Mouse (Mus musculus): ENCODE results near the gene Nhsl2. TPM values are rescaled to one million over a fixed set of nuclear protein-coding genes. Genes with fewer than 3 reads are reported as not detected.

Gene Nhsl2
- polyA plus RNA-seq, 1 experiment from 2014 or later: 6.7 TPM

DNA sequence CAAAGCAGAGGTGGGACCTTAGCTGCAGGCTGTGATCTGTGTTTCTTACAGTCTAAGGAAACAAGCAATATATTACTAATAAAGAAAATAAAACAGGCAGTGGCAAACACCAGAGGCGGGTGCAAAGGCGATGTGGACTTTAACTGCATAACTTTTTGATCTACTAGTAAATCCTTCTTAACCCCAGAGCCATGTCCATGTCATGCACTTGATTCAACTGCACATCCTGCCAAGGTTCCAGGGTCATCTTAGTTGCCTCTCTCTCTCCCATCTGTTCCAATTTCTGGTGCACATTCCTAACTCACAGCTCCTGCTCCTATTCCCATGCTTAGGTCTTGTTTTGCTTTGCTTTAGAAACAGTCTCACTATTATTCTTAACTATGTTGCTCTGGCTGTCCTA, 104.1 kb downstream of the Nhsl2 start:
- WGBS: 83% methylated on average over 2 of the region's 2 CpGs
- H3K27me3 ChIP-seq: peaks cover 16% of the 10 kb centered on the region

DNA sequence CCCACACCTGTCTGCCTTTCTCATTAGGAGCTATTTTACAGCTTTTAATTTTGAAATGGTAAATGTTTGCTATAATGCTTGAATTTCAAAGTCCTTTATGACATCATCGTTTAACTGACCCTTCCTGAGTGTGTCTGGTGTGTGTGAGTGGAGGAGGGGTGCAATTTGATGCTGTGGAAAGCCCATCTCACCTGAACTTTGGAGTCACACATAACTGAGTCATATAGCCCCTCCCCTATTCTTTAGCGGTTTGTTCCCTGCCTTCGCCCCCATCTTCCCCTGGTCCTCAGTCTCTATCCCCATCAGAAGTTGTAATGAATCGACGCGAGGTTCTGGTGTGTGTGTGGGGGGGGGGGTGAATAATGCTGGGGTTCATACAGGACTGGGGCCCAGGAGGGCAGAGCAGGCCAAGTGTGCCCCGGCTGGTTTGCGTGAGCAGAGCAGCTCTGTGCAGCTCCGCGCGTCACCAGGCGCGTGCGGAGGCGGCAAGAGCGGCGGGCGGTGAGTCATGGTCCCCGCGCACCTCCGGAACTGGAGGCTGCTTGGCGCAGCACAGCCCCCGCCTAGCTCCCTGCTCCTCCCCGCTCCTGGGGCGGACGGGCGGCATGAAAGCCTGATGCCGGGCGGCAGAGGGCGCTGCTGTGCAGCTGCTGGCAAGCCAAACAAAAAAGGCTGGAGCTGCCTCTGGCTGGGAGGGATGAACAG, 104.8 kb downstream of the Nhsl2 start:
- ATAC-seq (replicated peaks; ENCODE audit: insufficient number of reproducible peaks, insufficient read depth, low FRiP score, low read depth): peak; percentile 94
- peak overlapping the region; percentile 50 for H3K9ac ChIP-seq
- H3K27ac ChIP-seq: peak overlapping the region; percentile 42; the same call in 1 of the 2 replicates
- WGBS: 11% methylated on average over 30 of the region's 30 CpGs
- H3K4me3 ChIP-seq: peak overlapping the region; percentile 42
- peaks cover 14% of the 10 kb centered on the region for H3K4me1 ChIP-seq (replicated peaks)
- H3K36me3 ChIP-seq: no peaks in the 10 kb centered on the region
- peaks cover 16% of the 10 kb centered on the region for H3K27me3 ChIP-seq
- no peaks in the 10 kb centered on the region for H3K9me3 ChIP-seq (replicated peaks)
- H3K4me2 ChIP-seq: peak overlapping the region; percentile 71

More for the DNA sequence above, 104.1 kb downstream of the Nhsl2 start:
- Histone ChIP-seq H3K4me1 (replicated peaks) (peaks cover 14% of the 10 kb centered on the region), H3K36me3 (no peaks in the 10 kb centered on the region), H3K9ac (no peak overlapping the region), H3K9me3 (replicated peaks) (no peaks in the 10 kb centered on the region), H3K4me2 (no peak overlapping the region), H3K4me3 (no peak overlapping the region), H3K27ac (no peak overlapping the region)
- ATAC-seq (replicated peaks; ENCODE audit: insufficient number of reproducible peaks, insufficient read depth, low FRiP score, low read depth): no peak

DNA sequence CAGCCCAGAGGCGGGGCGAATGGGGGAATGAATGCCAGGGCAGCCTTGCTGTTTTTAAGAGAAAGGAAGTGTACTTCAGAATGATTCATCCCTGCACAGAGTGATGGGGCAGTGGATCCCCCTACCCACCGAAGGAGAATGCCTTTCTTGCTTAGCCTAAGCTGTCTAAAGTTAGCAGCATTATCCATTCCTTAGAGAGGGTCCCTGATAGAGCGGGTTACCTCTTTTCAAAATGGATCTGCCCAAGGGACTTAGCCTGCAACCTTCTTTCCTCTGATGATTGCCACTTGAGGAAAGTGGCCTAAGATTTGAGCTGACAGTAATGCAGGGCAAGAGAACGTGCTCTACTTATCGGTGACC, 105.3 kb downstream of the Nhsl2 start:
- peak overlapping the region; percentile 42 for H3K27ac ChIP-seq
- WGBS: 40% methylated on average over 6 of the region's 6 CpGs

DNA sequence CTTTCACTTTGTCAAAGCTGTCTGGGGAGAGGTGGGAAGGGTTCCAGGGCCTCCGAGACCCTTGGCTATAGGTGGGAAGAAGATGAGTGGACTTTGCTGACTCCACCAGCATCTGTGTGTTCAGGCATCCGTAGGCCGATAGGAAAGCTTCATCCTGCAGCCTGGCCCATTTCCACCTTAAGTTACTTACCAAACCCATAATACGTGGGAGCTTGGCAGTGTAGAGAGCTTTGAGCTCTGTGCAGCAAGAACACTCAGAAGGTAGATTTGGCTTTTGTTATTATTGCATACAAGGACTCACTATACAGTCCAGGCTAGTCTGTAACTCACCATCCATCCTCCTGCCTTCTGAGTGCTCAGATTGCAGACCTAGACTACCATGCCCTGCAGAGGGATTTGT, 112.7 kb downstream of the Nhsl2 start:
- no peak for ATAC-seq (replicated peaks; ENCODE audit: insufficient number of reproducible peaks, insufficient read depth, low FRiP score, low read depth)
- Histone ChIP-seq H3K4me2 (no peak overlapping the region), H3K27me3 (no peaks in the 10 kb centered on the region; the same call in none of the 2 replicates), H3K36me3 (no peaks in the 10 kb centered on the region), H3K9ac (no peak overlapping the region), H3K4me3 (no peak overlapping the region), H3K27ac (no peak overlapping the region), H3K4me1 (replicated peaks) (peaks cover 8% of the 10 kb centered on the region; the same call in 1 of the 2 replicates), H3K9me3 (replicated peaks) (no peaks in the 10 kb centered on the region)
- WGBS: 80% methylated on average over 4 of the region's 4 CpGs

More for the DNA sequence above, 105.3 kb downstream of the Nhsl2 start:
- Histone ChIP-seq H3K27me3 (peaks cover 16% of the 10 kb centered on the region), H3K4me1 (replicated peaks) (peaks cover 14% of the 10 kb centered on the region), H3K9ac (no peak overlapping the region), H3K36me3 (no peaks in the 10 kb centered on the region), H3K4me2 (peak overlapping the region; percentile 71), H3K9me3 (replicated peaks) (no peaks in the 10 kb centered on the region), H3K4me3 (no peak overlapping the region)
- no peak for ATAC-seq (replicated peaks; ENCODE audit: insufficient number of reproducible peaks, insufficient read depth, low FRiP score, low read depth)

DNA sequence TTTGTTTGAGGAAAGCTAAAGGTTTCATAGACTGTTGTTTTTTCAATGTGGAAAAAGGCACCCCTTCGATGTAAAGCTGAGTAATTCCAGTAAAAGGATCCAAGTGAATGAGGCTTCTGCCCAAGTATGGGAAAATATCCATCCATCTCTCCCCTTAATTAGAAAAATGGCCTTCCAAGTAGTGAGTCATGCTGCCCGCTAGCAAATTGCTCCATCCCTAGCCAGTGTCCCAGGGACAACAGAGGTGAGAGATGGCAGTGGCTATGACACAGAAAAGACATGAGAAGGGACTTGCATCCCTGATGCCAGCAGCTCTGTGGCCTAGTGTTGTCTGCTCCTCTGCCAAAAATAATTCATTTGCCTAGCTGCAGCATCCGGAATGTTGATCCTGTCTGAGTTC, 114.5 kb downstream of the Nhsl2 start:
- Histone ChIP-seq H3K4me3 (no peak overlapping the region), H3K4me1 (replicated peaks) (no peaks in the 10 kb centered on the region), H3K27ac (no peak overlapping the region), H3K9me3 (replicated peaks) (no peaks in the 10 kb centered on the region), H3K36me3 (no peaks in the 10 kb centered on the region), H3K9ac (no peak overlapping the region), H3K27me3 (no peaks in the 10 kb centered on the region; the same call in none of the 2 replicates), H3K4me2 (no peak overlapping the region)
- ATAC-seq (replicated peaks; ENCODE audit: insufficient number of reproducible peaks, insufficient read depth, low FRiP score, low read depth): no peak
- 65% methylated on average over 3 of the region's 3 CpGs for WGBS

DNA sequence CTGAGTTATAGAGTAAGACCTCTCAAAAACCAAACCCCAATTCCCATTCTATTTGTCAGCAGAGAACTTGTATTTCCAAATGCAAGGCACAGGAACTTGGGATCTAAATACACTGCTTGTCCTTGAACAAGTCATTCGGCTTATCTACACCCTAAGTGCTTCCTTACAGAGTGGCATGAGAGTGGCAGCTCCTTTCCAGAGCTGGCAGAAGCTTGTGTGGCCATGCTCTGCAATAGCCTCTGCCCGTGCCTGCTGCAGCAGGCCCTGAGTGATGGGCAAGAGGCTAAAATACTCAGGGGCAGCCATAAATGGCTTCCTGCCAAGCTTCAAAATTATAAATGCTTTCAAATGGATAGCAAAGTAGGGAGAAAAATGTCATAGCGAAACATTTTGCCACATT, 123.8 kb downstream of the Nhsl2 start:
- 57% methylated on average over 3 of the region's 3 CpGs for WGBS
- ATAC-seq (replicated peaks; ENCODE audit: insufficient number of reproducible peaks, insufficient read depth, low FRiP score, low read depth): 0 out of 2 replicates have a peak, but pooled peaks have one; percentile 58
- H3K9me3 ChIP-seq (replicated peaks): no peaks in the 10 kb centered on the region
- peaks cover 3% of the 10 kb centered on the region; the same call in 1 of the 2 replicates for H3K27me3 ChIP-seq
- no peak overlapping the region for H3K27ac ChIP-seq
- no peak overlapping the region for H3K9ac ChIP-seq
- peaks cover 3% of the 10 kb centered on the region; the same call in 1 of the 2 replicates for H3K4me1 ChIP-seq (replicated peaks)
- H3K4me2 ChIP-seq: no peak overlapping the region
- no peak overlapping the region for H3K4me3 ChIP-seq
- no peaks in the 10 kb centered on the region for H3K36me3 ChIP-seq

DNA sequence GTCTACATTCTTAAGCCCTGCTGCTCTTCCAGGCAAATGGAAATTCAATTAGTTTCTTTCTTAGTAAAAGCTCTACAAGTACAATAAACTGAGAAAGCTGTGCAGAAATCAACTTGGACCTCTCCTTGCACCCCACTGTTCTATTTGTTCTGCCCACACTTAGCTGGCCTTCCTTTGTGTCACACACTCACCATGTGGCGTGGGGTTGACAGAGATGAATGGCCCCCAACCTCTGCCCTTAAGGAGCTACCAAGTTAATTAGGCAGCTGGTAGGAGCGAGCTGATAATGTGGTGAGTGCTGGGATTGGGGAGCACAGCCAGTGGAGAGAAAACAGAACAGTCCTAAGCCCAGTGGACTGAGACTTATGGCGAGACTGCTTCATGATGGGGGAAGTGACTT, 127.7 kb downstream of the Nhsl2 start:
- Histone ChIP-seq H3K4me3 (no peak overlapping the region), H3K9ac (no peak overlapping the region), H3K27me3 (peaks cover 3% of the 10 kb centered on the region; the same call in 1 of the 2 replicates), H3K9me3 (replicated peaks) (no peaks in the 10 kb centered on the region), H3K27ac (no peak overlapping the region), H3K36me3 (no peaks in the 10 kb centered on the region), H3K4me2 (no peak overlapping the region), H3K4me1 (replicated peaks) (peaks cover 13% of the 10 kb centered on the region)
- no peak for ATAC-seq (replicated peaks; ENCODE audit: insufficient number of reproducible peaks, insufficient read depth, low FRiP score, low read depth)
- 61% methylated on average over 3 of the region's 3 CpGs for WGBS

DNA sequence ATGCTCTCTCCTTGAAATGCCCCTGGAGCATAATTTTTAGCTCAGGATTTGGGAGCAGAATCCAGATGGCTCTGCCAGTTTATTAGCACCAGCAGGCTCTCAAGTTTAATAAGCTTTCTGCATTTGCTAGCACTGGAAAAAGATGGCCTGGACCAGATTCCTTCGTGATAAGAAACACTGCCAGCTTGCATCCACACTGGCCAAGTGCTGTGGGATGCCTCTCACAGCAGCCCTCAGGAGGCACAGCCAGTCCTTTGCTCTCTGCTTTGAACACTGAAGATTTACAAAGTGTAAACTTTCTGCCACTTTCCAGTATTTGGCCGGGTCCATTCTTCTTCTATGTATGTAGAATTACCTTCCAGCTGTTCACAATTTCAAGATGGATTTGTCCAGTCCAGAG, 129.7 kb downstream of the Nhsl2 start:
- H3K36me3 ChIP-seq: no peaks in the 10 kb centered on the region
- no peak for ATAC-seq (replicated peaks; ENCODE audit: insufficient number of reproducible peaks, insufficient read depth, low FRiP score, low read depth)
- no peak overlapping the region for H3K4me3 ChIP-seq
- 0 out of 2 replicates have a peak, but pooled peaks cover 3% of the 10 kb centered on the region for H3K27me3 ChIP-seq
- H3K9me3 ChIP-seq (replicated peaks): no peaks in the 10 kb centered on the region
- H3K4me1 ChIP-seq (replicated peaks): peaks cover 16% of the 10 kb centered on the region
- peak overlapping the region; percentile 85 for H3K27ac ChIP-seq
- no peak overlapping the region for H3K4me2 ChIP-seq
- WGBS: 35% methylated on average over 2 of the region's 2 CpGs
- H3K9ac ChIP-seq: 0 out of 2 replicates have a peak overlapping the region, but pooled peaks have one; percentile 3

DNA sequence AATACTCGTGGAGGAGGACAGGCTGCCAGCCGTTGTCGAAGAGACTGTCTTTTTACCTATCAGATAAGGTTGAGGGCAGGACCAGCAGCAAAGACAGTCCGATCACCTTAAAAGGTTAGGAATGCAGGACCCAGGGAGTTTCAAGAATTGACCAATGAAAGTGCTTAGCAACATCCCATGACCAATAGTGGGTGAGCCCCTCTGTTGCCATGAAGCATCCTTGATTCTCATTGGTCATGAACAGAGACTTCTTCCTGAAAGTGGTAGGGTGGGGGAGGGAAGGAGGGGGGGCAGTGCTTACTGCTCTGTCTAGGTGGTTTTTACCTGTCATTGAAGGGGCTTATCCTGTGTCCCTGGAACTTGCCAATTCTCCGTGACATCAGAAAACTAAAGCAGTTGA, 130.1 kb downstream of the Nhsl2 start:
- Histone ChIP-seq H3K27ac (peak overlapping the region; percentile 85), H3K4me1 (replicated peaks) (peaks cover 19% of the 10 kb centered on the region), H3K9me3 (replicated peaks) (no peaks in the 10 kb centered on the region), H3K9ac (0 out of 2 replicates have a peak overlapping the region, but pooled peaks have one; percentile 3), H3K4me3 (no peak overlapping the region), H3K4me2 (no peak overlapping the region), H3K36me3 (no peaks in the 10 kb centered on the region), H3K27me3 (0 out of 2 replicates have a peak, but pooled peaks cover 3% of the 10 kb centered on the region)
- ATAC-seq (replicated peaks; ENCODE audit: insufficient number of reproducible peaks, insufficient read depth, low FRiP score, low read depth): peak; percentile 84
- 26% methylated on average over 5 of the region's 5 CpGs for WGBS

DNA sequence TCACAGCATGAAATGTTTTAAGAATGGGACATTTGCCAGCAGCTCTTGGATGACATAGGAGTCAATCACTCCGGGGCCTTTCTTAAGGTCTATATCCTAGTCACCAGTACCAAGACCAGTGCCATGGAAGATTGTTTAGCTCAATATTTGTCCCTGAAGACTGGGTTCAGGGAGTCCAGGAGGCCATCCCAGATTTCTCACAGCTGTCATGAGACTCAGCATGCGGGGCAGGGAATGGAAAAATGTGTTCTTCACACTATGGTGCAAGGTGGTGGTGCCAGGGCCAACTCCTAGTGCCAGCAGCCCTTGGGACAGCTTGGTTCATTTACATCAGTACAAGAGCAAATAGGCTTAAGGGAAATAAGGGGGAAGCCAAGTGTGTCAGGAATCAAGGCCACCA, 131.4 kb downstream of the Nhsl2 start:
- Histone ChIP-seq H3K4me3 (no peak overlapping the region), H3K36me3 (no peaks in the 10 kb centered on the region), H3K9me3 (replicated peaks) (no peaks in the 10 kb centered on the region), H3K4me1 (replicated peaks) (peaks cover 25% of the 10 kb centered on the region), H3K27me3 (0 out of 2 replicates have a peak, but pooled peaks cover 3% of the 10 kb centered on the region), H3K4me2 (no peak overlapping the region), H3K27ac (no peak overlapping the region), H3K9ac (no peak overlapping the region)
- 77% methylated on average over 2 of the region's 2 CpGs for WGBS
- no peak for ATAC-seq (replicated peaks; ENCODE audit: insufficient number of reproducible peaks, insufficient read depth, low FRiP score, low read depth)

DNA sequence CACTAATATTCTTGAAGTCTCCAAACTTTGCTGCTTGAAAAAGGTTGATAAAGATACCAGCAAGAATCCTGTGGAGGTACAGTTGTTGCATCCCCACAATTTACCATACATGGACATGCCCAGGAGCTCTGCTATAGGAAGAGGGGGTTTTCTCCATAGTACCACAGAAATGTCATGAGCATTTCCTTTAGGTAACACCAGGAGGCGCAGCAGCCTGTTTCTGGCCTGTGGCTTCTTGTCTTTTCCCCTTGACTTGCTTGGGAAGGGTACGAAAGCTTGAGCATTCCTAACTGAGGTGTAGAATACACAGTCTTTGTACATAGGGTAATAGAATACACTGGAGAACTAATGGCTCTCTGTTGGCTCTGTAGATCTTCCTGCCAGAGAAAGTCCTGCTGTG, 132.3 kb downstream of the Nhsl2 start:
- H3K4me1 ChIP-seq (replicated peaks): peaks cover 25% of the 10 kb centered on the region
- 0 out of 2 replicates have a peak, but pooled peaks cover 3% of the 10 kb centered on the region for H3K27me3 ChIP-seq
- H3K27ac ChIP-seq: no peak overlapping the region
- no peak overlapping the region for H3K9ac ChIP-seq
- H3K36me3 ChIP-seq: no peaks in the 10 kb centered on the region
- 45% methylated on average over 2 of the region's 2 CpGs for WGBS
- H3K4me3 ChIP-seq: no peak overlapping the region
- ATAC-seq (replicated peaks; ENCODE audit: insufficient number of reproducible peaks, insufficient read depth, low FRiP score, low read depth): no peak
- H3K9me3 ChIP-seq (replicated peaks): no peaks in the 10 kb centered on the region
- no peak overlapping the region for H3K4me2 ChIP-seq

DNA sequence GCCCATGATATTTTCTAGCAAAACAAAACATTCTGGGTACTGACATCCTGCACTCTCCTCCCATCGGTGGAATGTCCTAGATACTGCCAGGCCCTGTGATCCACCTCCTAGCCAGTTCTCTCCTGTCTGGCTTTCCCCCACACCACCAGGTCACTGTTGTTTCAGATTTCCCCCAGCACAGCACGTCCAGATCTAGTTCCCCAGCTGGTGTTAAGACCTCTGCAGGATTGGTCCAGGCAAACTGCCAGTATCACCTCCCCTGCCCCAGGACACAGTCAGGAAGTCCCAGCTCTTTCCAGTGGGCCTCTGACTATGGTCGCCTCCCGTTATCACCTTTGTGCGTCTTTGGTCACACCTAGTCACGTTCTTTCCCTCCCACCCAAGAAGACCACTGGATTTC, 134.5 kb downstream of the Nhsl2 start:
- Histone ChIP-seq H3K27ac (peak overlapping the region; percentile 66), H3K4me2 (no peak overlapping the region)

More for the DNA sequence above, 134.5 kb downstream of the Nhsl2 start:
- Histone ChIP-seq H3K9ac (no peak overlapping the region), H3K36me3 (no peaks in the 10 kb centered on the region), H3K4me1 (replicated peaks) (peaks cover 18% of the 10 kb centered on the region; the same call in 1 of the 2 replicates), H3K27me3 (no peaks in the 10 kb centered on the region), H3K9me3 (replicated peaks) (no peaks in the 10 kb centered on the region), H3K4me3 (no peak overlapping the region)
- peak; percentile 75 for ATAC-seq (replicated peaks; ENCODE audit: insufficient number of reproducible peaks, insufficient read depth, low FRiP score, low read depth)
- 34% methylated on average over 6 of the region's 6 CpGs for WGBS
